Mouse (Mus musculus) lung, postnatal 4 days (tissue): ENCODE results near the gene Pltp.

Experiments
- DNase-seq, 2 experiments: peaks; one replicate each; pipeline ENCODE4 v3.0.0; 2021

The Pltp gene

DNA sequence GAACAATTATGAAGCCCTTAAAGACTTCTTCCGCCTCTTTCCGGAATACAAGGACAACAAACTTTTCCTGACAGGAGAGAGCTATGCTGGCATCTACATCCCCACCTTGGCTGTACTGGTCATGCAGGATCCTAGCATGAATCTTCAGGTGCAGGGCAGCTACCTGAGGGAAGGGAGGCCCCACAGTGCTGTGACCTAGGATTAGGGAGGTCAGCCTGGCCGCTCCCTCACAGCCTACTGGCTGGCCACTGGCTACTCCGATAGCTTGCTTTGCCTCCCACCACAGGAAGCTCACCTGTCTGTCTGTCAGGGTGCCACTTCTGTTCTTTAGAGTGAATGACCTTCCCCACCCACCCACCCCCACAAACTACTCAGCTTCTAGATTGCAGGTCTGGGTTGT lies 22.3 kb downstream of the Pltp start:
- peak in 1 of 2 experiments; percentile 20 for DNase-seq

- DNase-seq: peak in 1 of 2 experiments; percentile 26
Measured at GRCm38 (mm10) chr2:164834531-164834930, 23.0 kb downstream of the Pltp start.

GRCm38 (mm10) chr2:164833314-164833959 lies 24.1 kb downstream of the Pltp start, which contains the start of gene Neurl2:
Gene Neurl2 (minus strand): TSS chr2:164833456.
- DNase-seq: peak; percentile 92 to 93

GRCm38 (mm10) chr2:164832748-164833301 lies 24.7 kb downstream of the Pltp start, which contains the start of gene Ctsa:
Gene Ctsa (plus strand): TSS chr2:164832873.
- DNase-seq: peak; percentile 87

GRCm38 (mm10) chr2:164832032-164832747 lies 25.3 kb downstream of the Pltp start:
- DNase-seq: no peak

DNA sequence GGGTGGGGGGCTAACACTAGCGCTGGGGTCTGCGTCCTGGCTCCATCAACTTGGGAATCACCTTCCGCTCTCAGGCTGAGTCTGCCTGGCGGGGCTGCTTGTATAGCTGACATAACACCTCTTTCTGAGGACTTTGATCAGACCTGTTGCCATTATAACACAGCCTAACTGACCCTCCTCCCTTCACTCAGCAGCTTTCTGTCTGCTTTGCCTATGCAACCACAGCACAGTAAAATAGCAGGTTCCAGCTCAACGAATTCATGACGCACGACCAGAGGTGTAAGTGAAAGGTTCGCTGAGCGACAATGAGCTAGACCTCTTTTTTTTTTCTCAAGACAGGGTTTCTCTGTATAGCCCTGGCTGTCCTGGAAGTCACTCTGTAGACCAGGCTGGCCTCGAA lies 26.5 kb downstream of the Pltp start:
- no peak for DNase-seq

DNA sequence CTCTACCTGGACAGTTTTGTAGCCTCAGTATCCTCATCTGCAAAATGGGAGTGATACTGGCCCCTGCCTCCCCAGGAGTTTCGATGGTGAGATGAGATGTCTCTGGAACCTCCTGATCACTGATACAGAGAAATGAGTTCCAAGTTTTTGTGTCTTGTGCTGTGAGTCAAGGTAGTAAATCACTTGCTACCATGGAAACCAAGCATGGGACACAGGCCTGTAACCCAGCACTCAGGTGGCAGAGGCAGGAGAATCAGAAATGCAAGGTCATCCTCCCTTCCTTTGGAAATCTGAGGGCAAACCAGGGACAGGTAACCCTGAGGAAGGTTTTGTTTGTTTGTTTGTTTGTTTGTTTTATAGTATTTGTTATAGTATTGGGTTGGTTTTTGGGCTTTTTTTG lies 28.4 kb downstream of the Pltp start:
- no peak for DNase-seq

- DNase-seq: no peak
Measured at GRCm38 (mm10) chr2:164828437-164828836, 29.1 kb downstream of the Pltp start, which contains the start of gene Spata25. Gene Spata25 (minus strand): TSS chr2:164828537.

DNA sequence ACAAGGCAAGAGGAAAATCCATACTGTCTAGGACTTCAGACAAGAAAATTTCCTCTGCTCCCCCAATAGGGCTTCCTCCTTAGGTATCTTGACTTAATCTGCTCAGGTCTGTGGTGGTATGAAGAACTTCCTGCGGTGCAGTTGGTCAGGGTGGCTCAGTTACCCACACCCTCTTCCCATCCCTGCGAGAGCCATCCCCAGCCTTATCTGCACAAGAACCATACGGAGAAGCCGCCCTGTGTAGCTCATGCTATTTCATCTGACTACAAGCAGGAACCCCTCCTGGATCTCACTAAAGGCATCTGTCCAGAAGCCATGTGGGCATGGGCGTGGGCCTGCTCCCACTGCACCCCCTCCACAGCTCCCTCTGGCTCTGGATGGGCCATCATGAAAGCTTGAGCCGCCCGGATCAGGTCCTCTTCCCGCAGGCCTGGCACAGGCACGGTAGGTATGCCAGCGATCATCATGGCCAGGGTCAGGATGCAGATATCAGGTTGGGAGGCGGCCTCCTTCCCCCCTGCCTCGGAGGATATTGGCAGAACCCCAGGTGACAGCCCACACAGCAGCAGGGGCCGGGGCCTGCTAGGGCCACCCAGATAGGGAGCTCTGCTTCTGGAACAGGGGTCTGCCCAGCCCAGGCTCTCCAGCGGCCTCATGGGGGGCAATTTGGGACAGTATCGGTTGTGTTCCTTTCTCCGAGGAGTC lies 30.2 kb downstream of the Pltp start:
- no peak for DNase-seq

GRCm38 (mm10) chr2:164825521-164825920 lies 32.0 kb downstream of the Pltp start:
- no peak for DNase-seq

DNA sequence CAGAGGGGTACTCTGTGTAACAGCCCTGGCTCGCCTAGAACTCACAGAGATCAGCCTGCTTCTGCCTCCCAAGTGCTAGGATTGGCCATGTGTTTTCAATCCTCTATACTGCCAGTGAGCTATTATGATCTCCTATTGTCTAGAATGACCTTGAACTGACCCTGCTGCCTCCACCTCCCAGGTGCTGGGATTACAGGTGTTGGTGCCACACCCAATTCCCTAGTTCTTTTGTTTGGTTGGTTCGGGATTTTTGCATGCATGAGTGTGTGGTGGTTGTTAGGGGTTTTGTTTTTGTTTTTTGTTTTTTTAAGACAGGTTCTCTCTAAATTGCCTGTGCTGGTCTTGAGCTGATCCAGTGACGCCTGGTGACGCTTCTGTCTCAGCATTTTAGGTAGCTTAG lies 33.5 kb downstream of the Pltp start:
- DNase-seq: no peak

GRCm38 (mm10) chr2:164823181-164823585 lies 34.3 kb downstream of the Pltp start:
- peak in 1 of 2 experiments; percentile 30 for DNase-seq

DNA sequence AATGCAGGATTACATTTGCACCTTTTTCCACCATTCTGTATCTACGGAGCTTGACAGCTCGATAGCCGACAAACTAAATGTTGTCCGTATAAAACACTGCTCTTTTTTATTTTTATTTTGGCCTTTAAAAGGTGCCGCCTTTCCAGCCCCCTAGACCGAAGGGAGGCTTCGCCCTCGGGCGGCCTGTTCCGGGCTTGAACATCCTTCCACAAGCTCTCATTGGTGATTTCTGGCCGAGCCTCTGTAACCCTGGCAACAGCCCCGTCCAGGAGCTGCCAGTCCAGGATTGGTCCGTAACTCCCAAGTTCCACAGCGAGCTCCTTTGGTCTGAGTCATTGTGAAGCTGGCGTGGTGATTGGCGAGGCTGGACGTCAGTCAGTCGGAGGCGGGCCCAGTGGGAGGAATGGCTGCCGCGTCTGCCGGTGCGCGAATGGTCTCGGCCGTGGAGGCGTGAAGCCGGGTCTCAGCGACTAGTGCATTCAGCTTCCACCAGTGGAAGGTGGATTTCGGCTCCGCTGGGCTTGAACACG lies 34.8 kb downstream of the Pltp start, which contains the start of gene Zswim1:
Zswim1 (plus strand) TSS at position 51 of the 530 bp plus-strand sequence.
- peak; percentile 99 to 100 for DNase-seq

- no peak for DNase-seq
Measured at GRCm38 (mm10) chr2:164821060-164821459, 36.5 kb downstream of the Pltp start.

GRCm38 (mm10) chr2:164817703-164818102 lies 39.8 kb downstream of the Pltp start:
- DNase-seq: peak in 1 of 2 experiments; percentile 17

- no peak for DNase-seq
Measured at GRCm38 (mm10) chr2:164817206-164817605, 40.3 kb downstream of the Pltp start.

GRCm38 (mm10) chr2:164815821-164816220 lies 41.7 kb downstream of the Pltp start:
- no peak for DNase-seq

DNA sequence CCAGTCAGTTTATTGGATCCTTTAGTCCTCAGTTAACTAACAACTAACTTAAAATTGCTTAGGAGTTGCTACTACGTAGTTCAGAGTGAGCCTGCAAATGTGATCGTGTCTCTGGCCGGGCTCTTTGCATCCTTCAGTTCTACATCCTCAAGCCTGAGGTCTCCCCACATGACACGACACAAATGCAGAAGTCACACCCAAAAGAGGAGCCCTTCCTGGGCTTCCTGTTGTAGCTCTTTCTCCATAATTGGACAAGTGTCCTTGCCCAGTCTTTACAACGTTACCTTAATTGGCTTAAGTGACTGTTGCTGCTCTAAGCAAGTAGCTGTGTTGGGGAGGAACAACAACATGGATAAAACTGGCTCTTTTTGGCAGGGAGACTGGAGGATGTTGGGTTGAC lies 42.2 kb downstream of the Pltp start:
- no peak for DNase-seq

DNA sequence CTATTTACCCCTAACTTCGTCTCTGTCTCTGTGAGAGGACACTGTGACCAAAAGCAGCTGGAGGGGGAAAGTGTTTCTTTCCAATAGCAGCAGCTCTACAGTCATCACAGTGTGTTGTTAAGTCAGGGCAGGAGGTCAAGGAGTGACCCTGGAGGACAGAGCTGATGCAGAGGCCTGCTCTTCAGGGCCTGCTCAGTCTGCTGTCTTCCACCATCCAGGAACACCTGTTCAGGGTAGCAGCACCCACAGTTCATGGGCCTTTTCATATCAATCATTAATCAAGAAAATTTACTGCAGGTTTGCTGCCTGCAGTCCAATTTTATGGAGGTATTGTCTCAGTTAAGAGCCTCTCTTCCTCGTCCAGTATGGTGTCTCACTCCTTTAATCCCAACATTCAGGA lies 44.0 kb downstream of the Pltp start:
- DNase-seq: no peak

DNA sequence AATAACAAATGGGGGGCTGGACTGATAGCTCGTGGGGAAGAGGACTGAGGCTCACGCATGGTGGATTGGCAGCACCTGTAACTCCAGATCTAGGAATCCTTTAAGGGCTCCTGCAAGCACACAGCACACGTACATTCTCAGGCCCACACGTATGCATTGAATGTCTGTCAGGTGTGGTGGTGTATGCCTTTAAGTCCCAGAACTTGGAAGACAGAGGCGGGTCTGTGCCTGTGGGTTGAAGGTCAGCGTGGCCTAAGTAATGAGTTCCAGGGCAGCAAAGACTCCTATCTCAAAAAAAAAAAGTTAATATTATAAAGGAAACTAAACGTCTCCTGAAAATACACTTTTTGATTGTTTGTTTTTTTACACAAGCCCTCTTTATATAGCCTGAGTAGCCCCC lies 50.9 kb downstream of the Pltp start:
- no peak for DNase-seq

DNA sequence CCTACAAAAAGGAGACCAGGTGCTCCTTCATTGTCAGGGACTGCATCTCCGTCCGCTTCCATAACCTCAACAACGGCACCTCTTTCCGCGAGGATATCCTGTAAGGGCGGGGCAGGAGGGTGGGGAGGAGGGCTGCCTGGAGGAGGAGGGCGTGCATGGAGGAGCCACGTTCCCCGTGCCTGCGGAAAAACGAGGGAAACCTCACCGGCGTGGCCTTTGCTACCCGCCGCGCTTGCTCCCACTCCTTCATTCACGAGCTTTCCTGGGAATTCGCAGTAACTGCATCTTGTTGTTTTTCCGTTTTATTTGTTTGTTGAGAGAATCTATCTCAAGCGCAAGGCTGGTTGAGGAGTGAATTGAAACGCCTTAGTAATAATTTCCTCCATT lies 52.2 kb downstream of the Pltp start:
- no peak for DNase-seq

DNA sequence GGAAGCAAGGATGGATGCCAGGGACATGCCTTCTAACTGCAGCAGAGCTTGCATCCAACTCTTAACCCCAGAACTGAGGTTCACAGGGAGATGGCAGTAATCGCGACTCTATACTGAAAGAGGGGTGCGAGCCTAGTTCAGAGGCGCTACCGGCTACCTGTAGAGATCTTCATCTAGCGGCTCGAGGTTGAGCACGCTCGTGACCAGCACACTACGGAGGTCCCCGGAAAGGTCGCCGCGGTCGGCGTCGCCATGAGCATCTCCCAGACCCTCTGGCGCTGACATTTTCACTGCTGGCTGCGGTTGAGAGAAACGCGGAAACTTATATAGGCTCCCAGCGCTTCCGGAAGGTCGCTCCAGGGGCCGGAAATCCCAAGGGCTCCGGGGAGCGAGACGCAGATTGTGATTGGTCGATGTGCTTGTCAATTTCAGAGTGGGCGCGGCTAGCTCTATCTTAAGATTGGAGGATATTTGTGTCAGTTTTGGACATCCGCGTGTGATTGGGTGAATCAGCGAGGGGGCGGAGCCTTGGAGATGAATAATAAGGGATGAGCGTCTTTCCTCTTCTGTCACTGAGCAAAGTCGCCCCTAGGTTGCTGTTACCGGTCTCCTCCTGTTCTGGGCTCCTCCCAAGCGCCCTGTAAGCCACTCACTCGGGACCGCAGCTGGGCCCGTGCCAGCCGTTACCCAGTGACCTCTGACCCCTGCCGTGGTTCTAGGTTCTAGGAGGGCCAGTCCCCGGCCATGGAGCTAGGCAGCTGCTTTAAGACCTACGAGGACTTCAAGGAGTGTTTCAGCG lies 52.8 kb downstream of the Pltp start, which contains the start of the genes Acot8 and Zswim3:
Acot8 (minus strand) TSS at position 350 of the 799 bp plus-strand sequence.
Zswim3 (plus strand) TSS at position 566 of the 799 bp plus-strand sequence.
- peak; percentile 98 to 99 for DNase-seq
